ENCODE assay signal across 17 mouse cellular contexts in the genomic region with DNA sequence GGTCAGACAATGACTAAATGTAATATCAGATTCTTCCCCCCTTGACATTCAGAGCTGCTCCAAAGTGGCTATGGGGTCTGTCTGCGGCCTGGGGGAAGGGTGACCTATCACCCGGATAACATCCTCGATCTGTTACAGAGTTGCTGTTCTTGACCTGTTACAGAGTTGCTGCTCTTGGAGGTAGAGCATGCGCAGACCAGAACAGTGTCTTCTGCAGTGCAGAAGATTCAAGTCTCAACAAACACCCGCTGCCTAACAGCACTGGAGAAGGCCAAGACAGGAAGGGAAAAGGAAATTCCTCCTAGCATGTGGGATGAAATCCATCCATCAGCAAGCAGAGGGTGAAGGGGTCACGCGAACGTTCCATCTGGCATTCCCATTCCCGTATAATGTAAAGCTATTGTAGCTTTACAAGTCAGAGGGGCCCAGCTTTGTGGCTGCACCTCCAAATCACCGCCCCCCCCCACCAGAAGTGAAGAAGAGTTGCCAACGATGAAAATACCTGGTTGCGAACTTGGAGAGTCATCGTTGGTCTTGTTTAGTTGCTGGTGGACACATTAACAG.
A peak's percentile ranks its signal among the peaks of the same experiment; 100 is the strongest.
DNase-seq lines count a peak whose midpoint lies in the region; ATAC-seq lines count a peak whose summit lies in the region.
"Had no signal": no experiment of that assay in that cellular context is flagged by ENCODE, and none has a peak within 500 bp of the region (broad histone marks: within the 10 kb centered on the region; RNA-seq: fewer than 3 reads in every experiment).

No protein-coding gene starts in this region.

- H3K27ac ChIP-seq in lung, embryonic 15.5 days, result peak overlapping the region; percentile 30
- no peak overlapping the region for H3K27ac ChIP-seq in limb, embryonic 13.5 days
- H3K27ac ChIP-seq in intestine, embryonic 15.5 days, result no peak overlapping the region
- H3K27ac ChIP-seq: liver, embryonic 12.5 days; neural tube, embryonic 12.5 days had no signal

- no peak overlapping the region for H3K4me2 ChIP-seq in lung, embryonic 15.5 days
- H3K4me2 ChIP-seq in limb, embryonic 13.5 days (replicated peaks), result peak overlapping the region; percentile 7; the same call in 1 of the 2 replicates
- no peak overlapping the region for H3K4me2 ChIP-seq in intestine, embryonic 15.5 days (replicated peaks)
- H3K4me2 ChIP-seq: liver, embryonic 12.5 days; neural tube, embryonic 12.5 days had no signal

- no peak overlapping the region for H3K4me3 ChIP-seq in lung, embryonic 15.5 days
- no peak overlapping the region for H3K4me3 ChIP-seq in limb, embryonic 13.5 days
- H3K4me3 ChIP-seq in intestine, embryonic 15.5 days (replicated peaks), result no peak overlapping the region
- H3K4me3 ChIP-seq: erythroblast, embryonic 14.5 days; liver, embryonic 12.5 days; neural tube, embryonic 12.5 days had no signal

- H3K27me3 ChIP-seq in lung, embryonic 15.5 days, result no peaks in the 10 kb centered on the region
- no peaks in the 10 kb centered on the region; the same call in 1 of the 2 replicates for H3K27me3 ChIP-seq in limb, embryonic 13.5 days
- H3K27me3 ChIP-seq in intestine, embryonic 15.5 days (replicated peaks), result no peaks in the 10 kb centered on the region
- H3K27me3 ChIP-seq: liver, embryonic 12.5 days; neural tube, embryonic 12.5 days had no signal

- no peaks in the 10 kb centered on the region for H3K36me3 ChIP-seq in lung, embryonic 15.5 days
- H3K36me3 ChIP-seq in limb, embryonic 13.5 days, result no peaks in the 10 kb centered on the region
- H3K36me3 ChIP-seq in intestine, embryonic 15.5 days, result no peaks in the 10 kb centered on the region
- H3K36me3 ChIP-seq: liver, embryonic 12.5 days; neural tube, embryonic 12.5 days had no signal

- no peak for DNase-seq in lung, postnatal 14 days
- DNase-seq in embryo, embryonic 10.5 days (ENCODE audit: low spot score), result peak; percentile 62
- peak; percentile 23 for DNase-seq in embryo, embryonic 11.5 days (ENCODE audit: low read depth, low spot score)
- DNase-seq in spleen, postnatal 10 days (ENCODE audit: low spot score in 2 of 2), result no peak
- DNase-seq: adrenal gland, adult 2 months; cerebellum, adult 8-10 months; kidney, adult 18-20 months; kidney, postnatal 14 days; lung, adult 2 months; thymus, adult 2 months had no signal

- H3K4me1 ChIP-seq in lung, embryonic 15.5 days, result peaks cover 35% of the 10 kb centered on the region
- peaks cover 62% of the 10 kb centered on the region for H3K4me1 ChIP-seq in limb, embryonic 13.5 days
- H3K4me1 ChIP-seq in intestine, embryonic 15.5 days (replicated peaks), result peaks cover 17% of the 10 kb centered on the region

- ATAC-seq in lung, embryonic 15.5 days (ENCODE audit: borderline replicate concordance, extremely low read depth, low FRiP score, low TSS enrichment), result no peak; the same call in 1 of the 2 replicates
- ATAC-seq in limb, embryonic 13.5 days (ENCODE audit: low FRiP score, low read depth), result no peak
- no peak for ATAC-seq in intestine, embryonic 15.5 days
- ATAC-seq: liver, embryonic 12.5 days had no signal

- H3K9ac ChIP-seq in lung, embryonic 15.5 days, result no peak overlapping the region
- H3K9ac ChIP-seq in limb, embryonic 13.5 days, result no peak overlapping the region
- H3K9ac ChIP-seq in intestine, embryonic 15.5 days, result no peak overlapping the region
- H3K9ac ChIP-seq: forebrain, postnatal 0 days; liver, embryonic 12.5 days; neural tube, embryonic 12.5 days had no signal

- WGBS in lung, embryonic 15.5 days, result 57% methylated on average over 13 of the region's 13 CpGs
- 59% methylated on average over 13 of the region's 13 CpGs for WGBS in limb, embryonic 13.5 days
- 61% methylated on average over 13 of the region's 13 CpGs for WGBS in intestine, embryonic 15.5 days

- no peaks in the 10 kb centered on the region for H3K9me3 ChIP-seq in lung, embryonic 15.5 days
- no peaks in the 10 kb centered on the region for H3K9me3 ChIP-seq in limb, embryonic 13.5 days
- no peaks in the 10 kb centered on the region for H3K9me3 ChIP-seq in intestine, embryonic 15.5 days
- H3K9me3 ChIP-seq: liver, embryonic 12.5 days; neural tube, embryonic 12.5 days had no signal

Comparison
In these comparisons a context has a peak if more than half of its experiments do, and no peak if none do; other contexts are left out.
1. DNase-seq: peak in embryo, embryonic 10.5 days (single experiment) and embryo, embryonic 11.5 days (single experiment); none in lung, postnatal 14 days (single experiment) and spleen, postnatal 10 days (0 of 2).